Comparison of ENCODE assay signal across 8 mouse cellular contexts in genomic region chr11:88955217-88955969, GRCm38 (mm10). TPM values are rescaled to one million over a fixed set of nuclear protein-coding genes. Genes with fewer than 3 reads are reported as not detected.
DNase-seq lines count a peak whose midpoint lies in the region; ATAC-seq and TF ChIP-seq lines count a peak whose summit lies in the region.

Gene Scpep1 (minus strand): TSS chr11:88955465.

- ATAC-seq in forebrain, embryonic 11.5 days (replicated peaks; ENCODE audit: low FRiP score): peak; percentile 96
- ATAC-seq in heart, embryonic 16.5 days (replicated peaks; ENCODE audit: extremely low read depth, insufficient read depth, low FRiP score): peak; percentile 99
- peak; percentile 91 for ATAC-seq in liver, embryonic 15.5 days (ENCODE audit: insufficient read depth)
- peak; percentile 95 for ATAC-seq in neural tube, embryonic 12.5 days (ENCODE audit: low FRiP score, low read depth)

- H3K4me2 ChIP-seq in CH12.LX (ENCODE audit: insufficient read depth, low read depth, poor library complexity, severe bottlenecking): peak within 1 kb of the TSS; percentile 98
- peak within 1 kb of the TSS; percentile 59 for H3K4me2 ChIP-seq in forebrain, embryonic 11.5 days (ENCODE audit: low read depth, low read length, severe bottlenecking)
- H3K4me2 ChIP-seq in heart, embryonic 16.5 days (ENCODE audit: low read depth, low read length): peak within 1 kb of the TSS; percentile 66
- peak within 1 kb of the TSS; percentile 69 for H3K4me2 ChIP-seq in liver, embryonic 15.5 days
- peak within 1 kb of the TSS; percentile 61 for H3K4me2 ChIP-seq in neural tube, embryonic 12.5 days (replicated peaks)

- H3K9me3 ChIP-seq in CH12.LX (replicated peaks; ENCODE audit: low read length): no peaks in the 10 kb centered on the region
- no peaks in the 10 kb centered on the region for H3K9me3 ChIP-seq in forebrain, embryonic 11.5 days (ENCODE audit: control insufficient read depth, low read length)
- H3K9me3 ChIP-seq in heart, embryonic 16.5 days (replicated peaks; ENCODE audit: control insufficient read depth, low read length): no peaks in the 10 kb centered on the region
- H3K9me3 ChIP-seq in liver, embryonic 15.5 days (replicated peaks): no peaks in the 10 kb centered on the region
- H3K9me3 ChIP-seq in neural tube, embryonic 12.5 days: no peaks in the 10 kb centered on the region

- H3K4me1 ChIP-seq in CH12.LX (ENCODE audit: control insufficient read depth in 1 of 2, insufficient read depth in 2 of 2): peaks cover 12 to 43% of the 10 kb centered on the region in 2 experiments
- no peaks in the 10 kb centered on the region for H3K4me1 ChIP-seq in forebrain, embryonic 11.5 days (replicated peaks; ENCODE audit: control insufficient read depth, insufficient read depth, low read length)
- H3K4me1 ChIP-seq in heart, embryonic 16.5 days (ENCODE audit: control insufficient read depth, insufficient read depth, low read length): peaks cover 9% of the 10 kb centered on the region
- H3K4me1 ChIP-seq in liver, embryonic 15.5 days (replicated peaks): peaks cover 31% of the 10 kb centered on the region
- H3K4me1 ChIP-seq in neural tube, embryonic 12.5 days: no peaks in the 10 kb centered on the region

- peak within 1 kb of the TSS; percentile 59 to 73 (median 62) for H3K4me3 ChIP-seq in CH12.LX (replicated peaks in 1 of 3; ENCODE audit: low read depth in 2 of 3, low read length in 2 of 3, poor library complexity in 1 of 3)
- peak within 1 kb of the TSS; percentile 44 for H3K4me3 ChIP-seq in forebrain, embryonic 11.5 days (ENCODE audit: low read depth, low read length)
- peak within 1 kb of the TSS; percentile 68 for H3K4me3 ChIP-seq in heart, embryonic 16.5 days (ENCODE audit: low read length)
- H3K4me3 ChIP-seq in liver, embryonic 15.5 days (replicated peaks): peak within 1 kb of the TSS; percentile 57
- peak within 1 kb of the TSS; percentile 41 for H3K4me3 ChIP-seq in neural tube, embryonic 12.5 days

- peaks cover 24% of the 10 kb centered on the region for H3K79me2 ChIP-seq in CH12.LX (replicated peaks; ENCODE audit: control insufficient read depth, extremely low read depth, insufficient read depth, poor library complexity, severe bottlenecking)

- TF ChIP-seq POLR2A in CH12.LX (IDR thresholded peaks at IDR 0.05; ENCODE audit: low read depth, low read length): peak; percentile 92

- H3K36me3 ChIP-seq in CH12.LX (replicated peaks in 1 of 2; ENCODE audit: control insufficient read depth in 1 of 2, insufficient read depth in 1 of 2, low read length in 1 of 2): peaks cover 7 to 20% of the 10 kb centered on the region in 2 experiments
- H3K36me3 ChIP-seq in forebrain, embryonic 11.5 days (ENCODE audit: control insufficient read depth, insufficient read depth, low read length): no peaks in the 10 kb centered on the region
- no peaks in the 10 kb centered on the region for H3K36me3 ChIP-seq in heart, embryonic 16.5 days (ENCODE audit: control insufficient read depth, insufficient read depth)
- no peaks in the 10 kb centered on the region for H3K36me3 ChIP-seq in liver, embryonic 15.5 days (replicated peaks)
- no peaks in the 10 kb centered on the region; the same call in 1 of the 2 replicates for H3K36me3 ChIP-seq in neural tube, embryonic 12.5 days

- DNase-seq in CH12.LX (ENCODE audit: extremely low read depth): peak; percentile 99
- peak; percentile 94 for DNase-seq in c-Kit-positive CD71-positive TER-119-negative erythroid progenitor cells, embryonic 14.5 days (ENCODE audit: low read depth)
- DNase-seq in forebrain, embryonic 11.5 days (ENCODE audit: low spot score): peak; percentile 97
- peak; percentile 99 to 100 for DNase-seq in kidney, postnatal 36 days
- DNase-seq in telencephalon, adult 2 months (ENCODE audit: low read depth, low spot score): peak; percentile 89

- in situ Hi-C loops in CH12.LX (cut with MboI; ENCODE audit: low pct_ligation_motif_present, low pct_unique_long_range_greater_than_20kb, low sequenced_read_pairs): no loop called here

- WGBS in forebrain, embryonic 11.5 days: 6% methylated on average over 34 of the region's 34 CpGs
- 5% methylated on average over 34 of the region's 34 CpGs for WGBS in heart, embryonic 16.5 days
- 4% methylated on average over 34 of the region's 34 CpGs for WGBS in liver, embryonic 15.5 days (ENCODE audit: insufficient replicate concordance)
- WGBS in neural tube, embryonic 12.5 days: 5% methylated on average over 34 of the region's 34 CpGs

- H3K9ac ChIP-seq in CH12.LX (ENCODE audit: insufficient read depth, low read depth): peak within 1 kb of the TSS; percentile 74
- H3K9ac ChIP-seq in forebrain, embryonic 11.5 days (ENCODE audit: low read length): peak within 1 kb of the TSS; percentile 55
- peak within 1 kb of the TSS; percentile 70 for H3K9ac ChIP-seq in heart, embryonic 16.5 days (ENCODE audit: low read length)
- peak within 1 kb of the TSS; percentile 22; the same call in 1 of the 2 replicates for H3K9ac ChIP-seq in liver, embryonic 15.5 days
- H3K9ac ChIP-seq in neural tube, embryonic 12.5 days: peak within 1 kb of the TSS; percentile 44; the same call in 1 of the 2 replicates

- no peaks in the 10 kb centered on the region for H3K27me3 ChIP-seq in CH12.LX (replicated peaks)
- no peaks in the 10 kb centered on the region for H3K27me3 ChIP-seq in forebrain, embryonic 11.5 days (ENCODE audit: control insufficient read depth, insufficient read depth, low read length)
- no peaks in the 10 kb centered on the region for H3K27me3 ChIP-seq in heart, embryonic 16.5 days (ENCODE audit: control insufficient read depth, insufficient read depth, low read length)
- H3K27me3 ChIP-seq in liver, embryonic 15.5 days: no peaks in the 10 kb centered on the region
- H3K27me3 ChIP-seq in neural tube, embryonic 12.5 days (replicated peaks): no peaks in the 10 kb centered on the region

- peak; percentile 10; the same call in 1 of the 2 replicates for TF ChIP-seq EP300 in CH12.LX (IDR thresholded peaks at IDR 0.05; ENCODE audit: low read length)

- dilution Hi-C loops in CH12.LX (cut with MboI; ENCODE audit: extremely low pct_ligation_motif_present, extremely low pct_unique_long_range_greater_than_20kb, low sequenced_read_pairs): no loop called here

- TF ChIP-seq CTCF in CH12.LX (conservative IDR thresholded peaks at IDR 0.05 in 1 of 2, IDR thresholded peaks at IDR 0.05 in 1 of 2; ENCODE audit: low read depth in 2 of 2, low read length in 2 of 2): peak in 1 of 2 experiments; percentile 96; a peak in 2 of 4 replicates

- peak; percentile 90 for TF ChIP-seq RAD21 in CH12.LX (IDR thresholded peaks at IDR 0.05; ENCODE audit: low read depth, low read length)

- H3K27ac ChIP-seq in CH12.LX (ENCODE audit: insufficient read depth, low read depth): peak within 1 kb of the TSS; percentile 80
- no peak within 1 kb of the TSS for H3K27ac ChIP-seq in forebrain, embryonic 11.5 days (ENCODE audit: low read depth, low read length)
- H3K27ac ChIP-seq in heart, embryonic 16.5 days (ENCODE audit: low read length): peak within 1 kb of the TSS; percentile 65
- peak within 1 kb of the TSS; percentile 25; the same call in 1 of the 2 replicates for H3K27ac ChIP-seq in liver, embryonic 15.5 days (replicated peaks)
- no peak within 1 kb of the TSS for H3K27ac ChIP-seq in neural tube, embryonic 12.5 days

TF ChIP-seq in CH12.LX, 34 proteins besides CTCF, POLR2A, EP300 and RAD21 (continues in another document):
- TF ChIP-seq NRF1 (IDR thresholded peaks at IDR 0.05; ENCODE audit: low read depth, low read length): peak; percentile 71
- no peak; the same call in 1 of the 2 replicates for TF ChIP-seq RCOR1 (conservative IDR thresholded peaks at IDR 0.05; ENCODE audit: low read depth, low read length)
- no peak for TF ChIP-seq MAFK (IDR thresholded peaks at IDR 0.05; ENCODE audit: insufficient replicate concordance, low read length)
- peak; percentile 78 for TF ChIP-seq MEF2A (IDR thresholded peaks at IDR 0.05; ENCODE audit: borderline replicate concordance, low read depth, low read length)
- peak; percentile 64 for TF ChIP-seq ZC3H11A (IDR thresholded peaks at IDR 0.05; ENCODE audit: low read depth, low read length)
- TF ChIP-seq ELF1 (IDR thresholded peaks at IDR 0.05; ENCODE audit: low read depth, low read length): peak; percentile 50
- peak; percentile 64 for TF ChIP-seq ZMIZ1 (IDR thresholded peaks at IDR 0.05; ENCODE audit: low read depth, low read length)
- TF ChIP-seq CHD1 (IDR thresholded peaks at IDR 0.05; ENCODE audit: low read depth, low read length): no peak
- peak; percentile 77; the same call in 1 of the 2 replicates for TF ChIP-seq MAZ (IDR thresholded peaks at IDR 0.05; ENCODE audit: low read depth, low read length)
- TF ChIP-seq ZKSCAN1 (IDR thresholded peaks at IDR 0.05; ENCODE audit: borderline replicate concordance, low read depth, low read length): no peak
- TF ChIP-seq CHD2 (IDR thresholded peaks at IDR 0.05; ENCODE audit: low read length): peak; percentile 61
- TF ChIP-seq TBP (conservative IDR thresholded peaks at IDR 0.05; ENCODE audit: low read depth, low read length): 0 out of 2 replicates have a peak, but pooled peaks have one; percentile 38
- TF ChIP-seq BHLHE40 (IDR thresholded peaks at IDR 0.05; ENCODE audit: low read depth, low read length): peak; percentile 99
- peak; percentile 80 for TF ChIP-seq POLR2AphosphoS2 (IDR thresholded peaks at IDR 0.05; ENCODE audit: low read depth, low read length)
- TF ChIP-seq MYC (IDR thresholded peaks at IDR 0.05; ENCODE audit: low read depth, low read length): peak; percentile 56
- peak; percentile 53 for TF ChIP-seq USF1 (IDR thresholded peaks at IDR 0.05; ENCODE audit: low read depth, low read length)
- no peak for TF ChIP-seq MXI1 (IDR thresholded peaks at IDR 0.05; ENCODE audit: low read depth, low read length)
- TF ChIP-seq IRF4 (IDR thresholded peaks at IDR 0.05; ENCODE audit: low read depth, low read length): peak; percentile 84
- peak; percentile 76 for TF ChIP-seq MAX (IDR thresholded peaks at IDR 0.05; ENCODE audit: low read length)
- no peak for TF ChIP-seq USF2 (conservative IDR thresholded peaks at IDR 0.05; ENCODE audit: low read depth, low read length)
- peak; percentile 81; the same call in 1 of the 2 replicates for TF ChIP-seq E2F4 (IDR thresholded peaks at IDR 0.05; ENCODE audit: insufficient replicate concordance, low read depth, low read length)
- peak; percentile 94 for TF ChIP-seq NELFE (IDR thresholded peaks at IDR 0.05; ENCODE audit: low read depth, low read length)

RNA-seq across cellular contexts. Expression of gene Scpep1, which starts in this region (rescaled TPM):
- 98.9 and 121 TPM in 2 replicates for total RNA-seq in CH12.LX (2012; rRNA removed)
- total RNA-seq in CH12.LX (2014; rRNA removed): 84.5 and 101 TPM in 2 replicates
- polyA plus RNA-seq in CH12.LX (2012; ENCODE audit: insufficient read length, low read depth): 202 and 210 TPM in 2 replicates
- 63.5 and 67.0 TPM in 2 replicates for polyA plus RNA-seq in forebrain, embryonic 11.5 days (2014; fragmentation: Nextera tagmentation; extraction: Ambion mirVana)
- 43.6 and 50.8 TPM in 2 replicates for polyA plus RNA-seq in heart, embryonic 16.5 days (2015; fragmentation: Nextera tagmentation; extraction: Ambion mirVana)
- 47.8 and 50.1 TPM in 2 replicates for polyA plus RNA-seq in liver, embryonic 15.5 days (2015; fragmentation: Nextera tagmentation; extraction: Ambion mirVana)
- polyA plus RNA-seq in neural tube, embryonic 12.5 days (2016; fragmentation: Nextera tagmentation; extraction: Ambion mirVana): 34.1 and 37.6 TPM in 2 replicates

Comparison
In these comparisons a context has a peak if more than half of its experiments do, and no peak if none do; other contexts are left out.
1. H3K27ac ChIP-seq: peak in CH12.LX (single experiment), heart, embryonic 16.5 days (single experiment) and liver, embryonic 15.5 days (single experiment); none in forebrain, embryonic 11.5 days (single experiment) and neural tube, embryonic 12.5 days (single experiment).
2. H3K9ac ChIP-seq: peak in every context shown above with its lines; median percentile 74 in CH12.LX; 70 in heart, embryonic 16.5 days; 55 in forebrain, embryonic 11.5 days; 44 in neural tube, embryonic 12.5 days; 22 in liver, embryonic 15.5 days.
3. Peak in every context shown above with its lines, with median percentiles within 50 percentile points of each other: DNase-seq, H3K4me2 ChIP-seq, H3K4me3 ChIP-seq and ATAC-seq.